Mouse (Mus musculus) cerebellum, postnatal 4 days (tissue): ENCODE measurements around the gene Psapl1.
A peak's percentile ranks its signal among the peaks of the same experiment; 100 is the strongest.
"Not testable (repeated sequence)": the region's sequence is repeated elsewhere in the genome, so short reads cannot be mapped to it uniquely, and the experiment has no call there.

ENCODE experiments used
- DNase-seq, 2 experiments: peaks; one replicate each; pipeline ENCODE4 v3.0.0; 2022; ENCODE audit warnings: low spot score in 2 of 2, mixed read lengths in 1 of 2

The Psapl1 gene

DNA sequence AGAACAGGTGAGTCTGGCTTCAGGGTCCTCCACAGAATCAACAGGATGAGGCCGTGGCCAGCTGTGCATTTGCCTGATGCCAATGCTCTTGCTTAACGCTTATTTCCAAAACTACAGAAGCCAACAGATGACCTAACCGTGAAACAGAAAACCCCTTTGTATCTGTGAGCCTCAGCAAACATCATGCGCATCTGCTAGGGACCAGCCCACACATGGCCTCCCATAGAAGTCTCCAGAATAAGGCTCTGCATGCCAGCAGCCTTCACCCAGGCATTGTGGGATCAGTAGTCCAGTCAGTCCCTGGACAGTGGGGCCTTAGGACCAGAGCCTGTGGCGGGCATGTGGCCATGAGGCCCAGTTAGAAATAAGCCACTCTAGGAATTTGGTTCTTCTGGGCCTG is 400 bp upstream of the Psapl1 start:
- no peak for DNase-seq

- DNase-seq: no peak
Observed at GRCm38 (mm10) chr5:36205397-36205796, 1.6 kb downstream of the Psapl1 start.

- no peak for DNase-seq
Observed at GRCm38 (mm10) chr5:36208803-36209202, 5.0 kb downstream of the Psapl1 start.

DNA sequence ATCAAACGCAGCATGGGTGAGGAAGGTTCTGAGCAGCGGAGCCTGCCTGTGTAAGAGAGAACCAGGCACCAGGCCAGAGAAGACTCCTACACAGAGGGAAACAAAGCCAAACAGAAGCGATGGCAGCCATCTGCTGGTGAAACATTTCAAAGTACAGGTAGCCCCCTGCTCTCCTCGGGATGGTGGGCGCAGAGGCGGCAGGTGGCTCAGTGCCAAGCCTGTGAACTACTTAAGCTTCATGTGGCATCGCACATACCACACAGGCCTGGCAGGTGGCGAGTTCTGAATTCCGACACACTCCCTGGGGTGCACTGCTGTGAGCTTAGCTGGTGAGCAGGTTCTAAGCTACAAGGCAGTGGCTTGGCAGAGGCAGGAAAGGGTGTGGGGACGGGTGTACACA is 9.5 kb downstream of the Psapl1 start:
- peak in 1 of 2 experiments; percentile 30 for DNase-seq

DNA sequence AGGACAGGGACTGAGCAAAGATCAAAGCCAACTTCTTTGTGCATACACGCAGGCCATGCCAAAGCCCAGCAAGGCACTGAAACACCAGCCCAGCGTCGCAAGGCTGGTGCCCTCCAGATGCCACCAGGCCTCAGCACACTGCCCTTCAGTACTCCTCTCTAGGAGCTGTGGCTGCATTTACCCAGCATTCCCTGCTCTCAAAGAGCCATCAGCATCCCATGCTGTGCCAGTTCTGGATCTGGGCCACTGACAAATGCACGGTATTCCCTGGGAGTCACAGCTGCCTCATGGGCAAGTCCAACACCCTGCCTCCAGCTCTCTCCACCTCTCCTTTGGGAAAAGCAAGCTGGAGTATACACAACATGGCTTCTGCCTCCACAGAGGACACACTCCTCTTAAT is 16.3 kb downstream of the Psapl1 start:
- DNase-seq: no peak

DNA sequence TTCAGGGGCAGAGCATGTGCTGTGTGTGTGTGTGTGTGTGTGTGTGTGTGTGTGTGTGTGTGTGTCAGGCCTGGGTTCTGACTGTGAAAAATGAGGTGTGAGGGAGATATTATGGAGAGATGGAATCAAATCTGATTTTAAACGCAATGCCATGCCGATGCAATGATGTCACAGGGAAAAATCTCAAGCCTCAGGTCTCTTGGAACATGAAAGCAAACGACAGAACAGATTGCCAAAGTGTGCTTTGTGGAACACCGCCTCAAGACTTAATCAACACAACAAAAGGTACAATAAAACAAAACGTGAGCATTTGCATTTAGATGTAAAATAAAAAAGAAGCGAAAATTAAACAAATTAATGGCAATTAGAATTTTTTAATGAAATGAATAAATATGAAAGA is 16.8 kb downstream of the Psapl1 start:
- no peak for DNase-seq

- DNase-seq: peak; percentile 61 to 72
Observed at GRCm38 (mm10) chr5:36223787-36224186, 20.0 kb downstream of the Psapl1 start.

DNA sequence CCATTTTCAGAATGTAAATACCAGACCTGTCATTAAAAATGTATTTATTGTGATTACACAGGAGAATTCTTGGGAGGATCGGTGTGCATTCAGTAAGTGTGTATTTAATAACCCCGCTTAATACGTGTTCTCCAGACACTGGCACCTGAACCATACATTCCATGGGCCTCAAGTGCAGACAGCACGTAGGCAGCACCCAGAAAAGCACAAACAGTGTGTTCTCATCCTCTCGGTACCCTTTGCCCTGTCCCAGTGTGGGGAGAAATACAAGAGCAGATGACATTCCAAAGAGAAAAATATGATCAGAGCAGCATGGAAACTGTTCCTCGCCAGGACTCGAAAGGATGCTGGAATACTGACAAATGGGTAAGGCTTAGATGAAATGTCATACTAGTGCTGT is 22.0 kb downstream of the Psapl1 start:
- DNase-seq: no peak

- no peak for DNase-seq
Observed at GRCm38 (mm10) chr5:36226296-36226695, 22.5 kb downstream of the Psapl1 start.

- no peak for DNase-seq
Observed at GRCm38 (mm10) chr5:36228405-36229370, 24.9 kb downstream of the Psapl1 start.

GRCm38 (mm10) chr5:36230301-36230780 is 26.5 kb downstream of the Psapl1 start:
- no peak for DNase-seq

DNA sequence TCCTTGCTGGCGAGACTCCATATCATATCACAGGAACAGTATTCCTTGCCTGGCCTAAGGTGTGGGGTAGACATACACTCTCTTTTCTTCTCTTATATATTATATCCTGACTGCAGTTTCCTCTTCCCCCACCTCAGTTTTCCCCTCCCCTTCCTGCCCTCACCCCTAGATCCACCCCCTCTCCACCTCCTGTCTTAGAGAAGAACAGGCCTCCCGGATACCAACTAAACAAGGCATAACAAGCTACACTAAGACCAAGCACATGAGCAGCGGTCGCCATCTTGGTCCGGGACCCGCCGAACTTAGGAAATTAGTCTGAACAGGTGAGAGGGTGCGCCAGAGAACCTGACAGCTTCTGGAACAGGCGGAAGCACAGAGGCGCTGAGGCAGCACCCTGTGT is 33.7 kb downstream of the Psapl1 start:
- not testable (repeated sequence) for DNase-seq

GRCm38 (mm10) chr5:36248022-36248421 is 44.2 kb downstream of the Psapl1 start:
- no peak for DNase-seq

- DNase-seq: no peak
Observed at GRCm38 (mm10) chr5:36252746-36253504, 49.1 kb downstream of the Psapl1 start.

DNA sequence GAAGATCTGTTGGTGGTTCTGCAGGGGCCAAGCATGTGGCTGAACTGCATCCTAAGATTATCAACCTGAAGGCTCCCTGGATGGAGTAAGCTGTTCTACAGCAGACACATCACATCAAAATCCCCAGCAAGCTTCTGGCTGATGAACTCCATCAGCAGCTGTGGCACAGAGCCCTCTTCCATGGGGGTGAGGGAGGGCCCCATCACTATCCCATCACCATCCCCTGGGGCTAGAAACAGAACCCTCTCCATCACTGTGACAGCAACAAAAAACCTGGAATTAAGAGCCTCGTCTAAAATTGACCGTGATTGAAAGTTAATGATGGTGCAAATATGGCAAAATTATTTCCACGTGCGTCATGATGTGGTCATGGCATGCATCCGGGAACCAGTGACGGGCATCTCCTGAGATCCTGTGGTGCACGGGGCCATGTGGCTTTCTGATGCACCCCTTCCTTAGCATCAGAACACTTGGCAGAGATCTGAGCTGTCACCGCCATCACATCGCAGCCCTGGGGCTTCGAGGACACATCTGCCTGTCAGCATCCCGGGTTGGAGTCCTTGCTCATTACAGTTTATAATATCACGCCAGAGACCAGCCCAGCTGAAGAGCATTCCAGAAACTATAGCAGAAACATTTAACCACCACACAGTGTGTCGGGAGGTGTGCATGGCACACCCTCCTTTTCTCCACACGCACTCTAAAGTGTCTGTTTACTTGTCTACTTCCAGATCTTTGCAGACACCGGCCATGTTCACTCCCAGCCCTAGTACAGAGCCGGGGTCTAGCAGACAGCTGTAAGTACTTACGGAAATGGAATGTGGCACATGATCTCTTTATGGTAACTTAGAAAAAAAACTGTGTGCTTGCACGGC is 51.1 kb downstream of the Psapl1 start:
- DNase-seq: no peak
